Mouse (Mus musculus) left cerebral cortex, adult 2 months (tissue): ENCODE measurements at regions not wholly inside any gene's neighbourhood (a gene's known extent, or its start where the extent isn't known, plus 50 kb on each side); places are given as distances from the start of the nearest gene placed in this dataset.

Source experiments
- DNase-seq, 2 experiments: peaks; one replicate each; pipeline ENCODE4 v3.0.0; 2021 to 2022; ENCODE audit warnings: low spot score in 2 of 2, mixed read lengths in 1 of 2; ENCODE audit errors: extremely low spot score in 1 of 2
- H3K27ac ChIP-seq: fragments of 200-600 bp; 2 replicates; pipeline ENCODE4 v1.8.1; 2022
- H3K4me3 ChIP-seq: fragments of 200-600 bp; 2 replicates; pipeline ENCODE4 v1.8.1; 2022
- CTCF ChIP-seq: fragments of 200-600 bp; IDR thresholded peaks from 2 replicates; pipeline ENCODE4 v1.8.1; 2022; ENCODE audit warnings: antibody characterized with exemption, mild to moderate bottlenecking, moderate library complexity
- intact Hi-C: fragments of 180-260 bp; cut with DNase I; formaldehyde crosslinking; loops from one replicate; pipeline ENCODE4 v1.15.1; 2025

DNA sequence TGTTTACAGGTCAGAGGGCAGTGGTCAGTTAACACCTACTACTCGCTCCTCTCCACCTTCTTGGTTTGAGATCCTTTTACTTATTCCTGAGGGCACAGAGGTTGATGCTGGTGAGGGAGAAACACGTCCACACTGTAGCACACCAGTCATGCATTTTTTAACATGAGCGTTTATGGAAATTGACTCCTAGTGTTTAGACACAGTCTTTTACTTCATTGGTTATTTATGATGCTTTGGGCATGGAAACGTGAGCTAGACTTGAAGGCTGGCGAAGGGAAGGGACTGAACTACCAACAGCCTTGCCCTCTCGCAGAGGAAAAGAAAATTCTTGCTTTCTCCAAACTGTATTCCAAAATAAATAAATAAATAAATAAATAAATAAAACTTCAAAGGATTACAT, 61.6 kb upstream of the Daam1 start:
- intact Hi-C loops, result loop anchor here (5.0 kb wide), 1 partner anchor 213 kb away; no protein-coding TSS in a partner anchor
- no peak for DNase-seq
- Histone ChIP-seq H3K4me3 (no peak overlapping the region), H3K27ac (no peak overlapping the region)
- no peak for TF ChIP-seq CTCF

GRCm38 (mm10) chr12:71773891-71774290, 57.0 kb upstream of the Daam1 start:
- TF ChIP-seq CTCF, result no peak
- Histone ChIP-seq H3K27ac (no peak overlapping the region), H3K4me3 (no peak overlapping the region)
- intact Hi-C loops, result no loop called here
- DNase-seq, result no peak

DNA sequence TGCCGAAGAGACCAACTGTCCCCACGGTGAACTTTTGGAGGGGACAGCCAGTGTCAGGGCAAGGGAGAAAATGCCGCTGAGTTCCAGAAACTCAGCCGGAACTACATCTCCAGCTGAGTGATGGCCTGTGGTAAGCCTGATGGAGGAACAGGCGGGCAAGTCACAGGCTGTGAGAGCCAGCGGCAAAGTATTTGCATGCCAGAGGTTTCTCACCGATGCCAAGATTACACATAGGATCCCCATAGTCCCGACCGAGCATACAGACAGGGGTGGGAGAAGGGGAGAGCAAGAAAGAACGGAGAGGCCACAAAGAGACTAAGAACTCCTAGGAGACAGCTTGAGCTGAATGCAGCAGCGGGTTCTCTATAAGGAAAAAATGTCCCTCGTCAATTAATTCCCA, 55.8 kb upstream of the Daam1 start:
- intact Hi-C loops, result no loop called here
- Histone ChIP-seq H3K4me3 (no peak overlapping the region), H3K27ac (no peak overlapping the region)
- DNase-seq, result no peak
- TF ChIP-seq CTCF, result no peak

- H3K27ac ChIP-seq, result no peak overlapping the region
- TF ChIP-seq CTCF, result no peak; the same call in 1 of the 2 replicates
- peak overlapping the region; percentile 44 for H3K4me3 ChIP-seq
- DNase-seq, result peak; percentile 33 to 38
- intact Hi-C loops, result no loop called here
These were observed 52.7 kb upstream of the Daam1 start for GRCm38 (mm10) chr12:71778137-71778536.

DNA sequence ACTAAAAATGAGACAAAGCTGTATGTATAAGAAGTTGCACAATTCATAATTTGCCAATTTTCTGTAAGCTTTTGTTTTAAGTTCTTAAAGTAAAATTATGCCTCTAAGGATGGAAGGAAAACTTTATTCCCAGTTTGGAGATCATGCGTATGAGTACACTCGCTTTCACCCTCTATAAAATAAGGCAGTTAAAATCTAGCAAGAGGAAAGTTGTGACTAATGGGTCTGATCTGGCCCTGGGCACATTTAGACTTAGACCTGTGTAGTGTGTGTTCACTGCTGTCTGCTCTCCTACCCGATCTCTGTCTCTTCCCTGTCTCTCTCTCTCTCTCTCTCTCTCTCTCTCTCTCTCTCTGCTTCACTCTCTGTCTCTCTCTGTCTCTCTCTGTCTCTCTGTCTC, 51.9 kb upstream of the Daam1 start:
- intact Hi-C loops, result no loop called here
- no peak overlapping the region for H3K4me3 ChIP-seq
- DNase-seq, result no peak
- TF ChIP-seq CTCF, result no peak
- no peak overlapping the region for H3K27ac ChIP-seq

- Histone ChIP-seq H3K27ac (no peak overlapping the region), H3K4me3 (no peak overlapping the region)
- intact Hi-C loops, result no loop called here
- no peak for DNase-seq
- TF ChIP-seq CTCF, result no peak
These were observed 51.5 kb upstream of the Daam1 start for GRCm38 (mm10) chr12:71779418-71779817.
